Mouse (Mus musculus): ENCODE data around the gene C530008M17Rik.
A peak's percentile ranks its signal among the peaks of the same experiment; 100 is the strongest.

C530008M17Rik gene

DNA sequence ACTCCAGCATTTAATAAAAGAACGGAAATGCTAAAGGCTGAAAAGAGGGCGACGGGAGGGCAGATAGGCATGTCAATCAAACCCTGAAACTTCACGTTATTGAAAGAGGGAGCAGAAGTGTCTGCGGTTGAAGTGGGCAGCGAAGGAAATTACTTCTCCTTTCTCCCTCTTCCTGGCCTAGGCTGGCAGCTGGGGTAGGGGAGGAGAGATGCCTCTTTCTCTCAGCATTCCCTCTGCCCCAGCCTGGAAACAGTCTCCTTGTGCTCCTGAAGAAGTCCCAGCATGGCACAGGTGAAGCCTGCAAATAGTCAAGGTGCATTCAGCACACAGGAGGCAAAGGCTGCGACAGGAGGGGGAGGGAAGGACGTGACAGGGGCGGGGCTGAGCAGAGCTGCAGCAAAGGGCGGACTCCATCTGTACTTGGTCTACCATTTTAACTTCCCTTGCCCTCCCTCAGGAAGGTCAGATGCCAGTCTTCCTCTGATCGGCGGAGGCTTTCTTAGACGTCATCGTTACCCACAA lies 122.8 kb downstream of the C530008M17Rik start:
- Histone ChIP-seq H3K27me3 (ENCODE audit: insufficient read depth, low read length) (peaks cover 12% of the 10 kb centered on the region), H3K4me1 (replicated peaks; ENCODE audit: low read depth, low read length) (peaks cover 14% of the 10 kb centered on the region), H3K36me3 (ENCODE audit: insufficient read depth, low read length) (no peaks in the 10 kb centered on the region), H3K9me3 (ENCODE audit: low read length) (no peaks in the 10 kb centered on the region), H3K4me3 (replicated peaks; ENCODE audit: low read length) (0 out of 2 replicates have a peak overlapping the region, but pooled peaks have one; percentile 4)
- TF ChIP-seq NANOG (IDR thresholded peaks at IDR 0.05; ENCODE audit: borderline replicate concordance, low read length) (no peak), POU5F1 (IDR thresholded peaks at IDR 0.05; ENCODE audit: borderline replicate concordance, low read length) (no peak), CTCF (conservative IDR thresholded peaks at IDR 0.05; ENCODE audit: low read length) (no peak)

DNA sequence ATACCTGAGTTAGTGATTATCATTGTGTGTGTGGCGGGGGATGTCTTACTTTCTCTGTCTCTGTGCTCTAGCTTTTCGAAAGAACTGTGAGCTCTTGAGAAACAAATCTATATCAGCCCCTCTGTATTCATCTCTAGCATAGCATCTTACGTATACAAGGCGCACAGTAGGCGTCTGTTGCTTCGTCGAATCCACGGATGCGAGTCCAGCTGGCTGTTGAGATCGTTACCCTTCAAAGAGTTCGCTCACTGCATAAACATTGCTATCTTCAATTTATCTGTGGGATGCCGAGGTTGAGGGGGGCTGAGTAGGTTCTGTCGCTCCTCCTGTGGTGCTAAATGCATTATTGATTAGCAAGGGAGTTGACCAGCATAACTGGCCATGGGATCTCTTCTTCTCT lies 125.6 kb downstream of the C530008M17Rik start:
- no peak for TF ChIP-seq POU5F1 (IDR thresholded peaks at IDR 0.05; ENCODE audit: borderline replicate concordance, low read length)
- no peak for TF ChIP-seq NANOG (IDR thresholded peaks at IDR 0.05; ENCODE audit: borderline replicate concordance, low read length)
- TF ChIP-seq CTCF (conservative IDR thresholded peaks at IDR 0.05; ENCODE audit: low read length) = no peak
- Histone ChIP-seq H3K9me3 (ENCODE audit: low read length) (no peaks in the 10 kb centered on the region), H3K27me3 (ENCODE audit: insufficient read depth, low read length) (peaks cover 12% of the 10 kb centered on the region), H3K4me3 (replicated peaks; ENCODE audit: low read length) (no peak overlapping the region), H3K36me3 (ENCODE audit: insufficient read depth, low read length) (no peaks in the 10 kb centered on the region), H3K4me1 (replicated peaks; ENCODE audit: low read depth, low read length) (peaks cover 23% of the 10 kb centered on the region)

DNA sequence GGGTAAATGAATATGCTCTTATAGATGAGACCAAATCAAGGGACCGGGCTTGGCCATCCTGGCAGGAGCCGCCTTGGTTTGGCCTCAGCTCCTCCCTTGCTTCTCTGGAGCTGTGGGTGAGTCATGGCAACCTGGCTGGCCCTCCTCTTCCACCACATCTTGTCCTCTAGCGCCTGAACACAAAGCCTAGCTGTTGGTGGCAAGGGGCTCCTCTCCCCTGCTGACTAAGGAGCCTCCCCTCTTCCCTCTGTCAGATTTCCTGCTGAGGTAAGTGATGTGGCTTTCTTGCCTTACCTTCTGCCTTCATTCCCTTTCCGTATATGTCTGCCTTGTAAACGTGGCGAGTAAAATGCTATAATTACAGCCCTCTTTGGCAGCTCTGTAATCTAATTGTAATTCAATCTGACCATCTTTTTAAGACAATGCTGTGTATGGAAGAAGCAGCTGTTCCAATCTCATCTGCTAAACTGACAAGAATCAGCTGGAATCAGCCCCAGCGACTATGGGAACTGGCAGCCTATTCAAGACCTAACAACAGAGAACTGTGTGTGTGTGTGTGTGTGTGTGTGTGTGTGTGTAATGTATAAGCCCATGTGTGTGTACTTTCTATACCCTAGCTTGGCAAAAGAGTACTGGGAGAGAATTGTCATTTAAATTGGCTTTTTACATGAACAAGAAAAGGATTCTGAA lies 126.2 kb downstream of the C530008M17Rik start:
- no peaks in the 10 kb centered on the region for H3K9me3 ChIP-seq (ENCODE audit: low read length)
- no peak overlapping the region for H3K4me3 ChIP-seq (replicated peaks; ENCODE audit: low read length)
- TF ChIP-seq CTCF (conservative IDR thresholded peaks at IDR 0.05; ENCODE audit: low read length) (no peak), POU5F1 (IDR thresholded peaks at IDR 0.05; ENCODE audit: borderline replicate concordance, low read length) (no peak), NANOG (IDR thresholded peaks at IDR 0.05; ENCODE audit: borderline replicate concordance, low read length) (no peak)
- H3K27me3 ChIP-seq (ENCODE audit: insufficient read depth, low read length) = peaks cover 12% of the 10 kb centered on the region
- H3K36me3 ChIP-seq (ENCODE audit: insufficient read depth, low read length) = no peaks in the 10 kb centered on the region
- peaks cover 23% of the 10 kb centered on the region for H3K4me1 ChIP-seq (replicated peaks; ENCODE audit: low read depth, low read length)

DNA sequence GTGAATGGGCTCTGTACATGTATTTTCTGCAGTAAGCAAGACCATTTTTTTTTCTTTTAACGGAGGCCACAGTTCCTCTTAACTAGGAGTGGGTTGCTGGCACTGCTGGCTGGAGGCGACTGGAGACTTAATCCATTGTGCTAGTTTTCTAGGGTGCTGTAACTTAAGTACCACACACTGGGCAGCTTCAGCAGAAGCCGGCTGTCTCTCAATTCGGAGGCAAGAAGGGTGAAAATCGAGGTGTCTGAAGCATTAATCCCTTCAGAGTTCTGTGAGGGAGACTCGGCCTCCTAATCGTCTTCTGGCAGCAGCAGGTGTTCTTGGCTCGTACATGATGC lies 126.8 kb downstream of the C530008M17Rik start:
- peaks cover 12% of the 10 kb centered on the region for H3K27me3 ChIP-seq (ENCODE audit: insufficient read depth, low read length)
- no peak for TF ChIP-seq NANOG (IDR thresholded peaks at IDR 0.05; ENCODE audit: borderline replicate concordance, low read length)
- TF ChIP-seq CTCF (conservative IDR thresholded peaks at IDR 0.05; ENCODE audit: low read length) = no peak
- TF ChIP-seq POU5F1 (IDR thresholded peaks at IDR 0.05; ENCODE audit: borderline replicate concordance, low read length) = no peak
- no peaks in the 10 kb centered on the region for H3K9me3 ChIP-seq (ENCODE audit: low read length)
- H3K36me3 ChIP-seq (ENCODE audit: insufficient read depth, low read length) = no peaks in the 10 kb centered on the region
- H3K4me1 ChIP-seq (replicated peaks; ENCODE audit: low read depth, low read length) = peaks cover 23% of the 10 kb centered on the region
- H3K4me3 ChIP-seq (replicated peaks; ENCODE audit: low read length) = no peak overlapping the region

DNA sequence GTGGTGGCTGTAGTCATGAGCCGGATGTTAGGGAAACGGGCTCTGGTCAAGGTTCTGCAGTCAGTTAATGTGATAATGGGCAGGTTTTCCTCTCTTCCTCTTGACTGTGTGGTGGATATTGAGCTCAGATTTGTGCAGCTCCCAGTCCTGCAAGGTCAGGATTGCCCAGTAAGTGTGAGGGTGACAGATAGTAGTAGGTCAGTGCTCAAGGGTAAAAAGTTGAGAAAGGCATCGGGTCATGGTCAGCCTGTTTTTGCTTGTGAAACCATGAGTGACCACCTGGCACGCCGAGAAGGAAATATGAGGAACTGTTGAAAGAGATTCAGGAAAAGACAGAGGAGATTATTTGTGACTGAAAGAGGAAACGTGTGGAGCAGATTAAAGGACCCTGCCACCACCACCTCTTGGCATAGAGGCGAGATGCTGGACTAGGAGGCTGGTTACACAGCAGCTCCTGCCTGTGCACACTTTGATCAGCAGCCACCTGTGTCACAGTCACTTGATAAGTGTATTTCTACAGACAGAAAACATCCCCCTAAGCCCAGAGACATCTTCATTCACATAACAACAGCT lies 127.9 kb downstream of the C530008M17Rik start:
- Histone ChIP-seq H3K9me3 (ENCODE audit: low read length) (no peaks in the 10 kb centered on the region), H3K4me3 (replicated peaks; ENCODE audit: low read length) (no peak overlapping the region), H3K27me3 (ENCODE audit: insufficient read depth, low read length) (peaks cover 12% of the 10 kb centered on the region), H3K4me1 (replicated peaks; ENCODE audit: low read depth, low read length) (peaks cover 17% of the 10 kb centered on the region), H3K36me3 (ENCODE audit: insufficient read depth, low read length) (no peaks in the 10 kb centered on the region)
- TF ChIP-seq NANOG (IDR thresholded peaks at IDR 0.05; ENCODE audit: borderline replicate concordance, low read length) (no peak), POU5F1 (IDR thresholded peaks at IDR 0.05; ENCODE audit: borderline replicate concordance, low read length) (no peak), CTCF (conservative IDR thresholded peaks at IDR 0.05; ENCODE audit: low read length) (no peak)

DNA sequence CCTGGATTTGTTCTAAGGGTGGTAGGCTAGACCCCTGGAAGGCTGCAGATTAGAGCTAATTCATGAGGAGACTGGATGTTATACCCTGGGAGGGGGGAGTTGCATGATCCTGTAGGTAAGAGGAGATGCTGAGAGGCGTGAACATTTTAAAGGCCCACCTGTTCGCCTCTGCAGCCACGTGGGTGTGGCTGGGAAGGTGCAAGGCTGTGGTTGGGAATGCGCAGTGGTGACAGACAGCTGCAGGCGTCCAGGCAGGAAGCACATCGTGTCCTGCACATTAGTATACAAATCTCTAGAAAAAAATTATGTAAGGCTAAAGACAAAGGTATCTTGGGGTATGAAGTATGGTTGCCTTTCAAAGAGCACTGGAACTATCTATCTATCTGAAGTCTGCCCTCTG lies 128.7 kb downstream of the C530008M17Rik start:
- TF ChIP-seq NANOG (IDR thresholded peaks at IDR 0.05; ENCODE audit: borderline replicate concordance, low read length) (no peak), CTCF (conservative IDR thresholded peaks at IDR 0.05; ENCODE audit: low read length) (no peak), POU5F1 (IDR thresholded peaks at IDR 0.05; ENCODE audit: borderline replicate concordance, low read length) (no peak)
- H3K9me3 ChIP-seq (ENCODE audit: low read length) = no peaks in the 10 kb centered on the region
- no peak overlapping the region for H3K4me3 ChIP-seq (replicated peaks; ENCODE audit: low read length)
- peaks cover 9% of the 10 kb centered on the region for H3K4me1 ChIP-seq (replicated peaks; ENCODE audit: low read depth, low read length)
- H3K27me3 ChIP-seq (ENCODE audit: insufficient read depth, low read length) = peaks cover 12% of the 10 kb centered on the region
- no peaks in the 10 kb centered on the region for H3K36me3 ChIP-seq (ENCODE audit: insufficient read depth, low read length)

DNA sequence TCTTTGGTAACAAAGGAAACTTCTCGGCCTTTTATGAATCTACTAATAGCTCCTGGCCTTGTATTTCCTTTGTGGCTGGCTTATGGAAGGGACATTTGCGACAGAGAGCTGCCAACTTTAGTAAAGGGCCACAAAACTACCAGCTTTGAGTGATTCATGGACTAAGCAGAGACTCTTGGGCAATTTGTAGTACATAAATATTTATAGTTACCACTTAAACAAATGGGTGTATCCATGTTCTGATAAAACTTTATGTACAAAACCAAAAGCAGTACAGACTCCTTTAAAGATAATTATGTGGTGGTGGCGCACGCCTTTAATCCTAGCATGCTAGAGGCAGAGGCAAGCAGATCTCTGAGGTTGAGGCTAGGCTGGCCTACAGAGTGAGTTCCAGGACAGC lies 133.6 kb downstream of the C530008M17Rik start:
- no peaks in the 10 kb centered on the region for H3K36me3 ChIP-seq (ENCODE audit: insufficient read depth, low read length)
- no peaks in the 10 kb centered on the region; the same call in 1 of the 2 replicates for H3K27me3 ChIP-seq (ENCODE audit: insufficient read depth, low read length)
- no peak for TF ChIP-seq CTCF (conservative IDR thresholded peaks at IDR 0.05; ENCODE audit: low read length)
- no peak for TF ChIP-seq POU5F1 (IDR thresholded peaks at IDR 0.05; ENCODE audit: borderline replicate concordance, low read length)
- no peak for TF ChIP-seq NANOG (IDR thresholded peaks at IDR 0.05; ENCODE audit: borderline replicate concordance, low read length)
- H3K4me1 ChIP-seq (replicated peaks; ENCODE audit: low read depth, low read length) = peaks cover 3% of the 10 kb centered on the region; the same call in 1 of the 2 replicates
- no peak overlapping the region for H3K4me3 ChIP-seq (replicated peaks; ENCODE audit: low read length)
- no peaks in the 10 kb centered on the region for H3K9me3 ChIP-seq (ENCODE audit: low read length)

DNA sequence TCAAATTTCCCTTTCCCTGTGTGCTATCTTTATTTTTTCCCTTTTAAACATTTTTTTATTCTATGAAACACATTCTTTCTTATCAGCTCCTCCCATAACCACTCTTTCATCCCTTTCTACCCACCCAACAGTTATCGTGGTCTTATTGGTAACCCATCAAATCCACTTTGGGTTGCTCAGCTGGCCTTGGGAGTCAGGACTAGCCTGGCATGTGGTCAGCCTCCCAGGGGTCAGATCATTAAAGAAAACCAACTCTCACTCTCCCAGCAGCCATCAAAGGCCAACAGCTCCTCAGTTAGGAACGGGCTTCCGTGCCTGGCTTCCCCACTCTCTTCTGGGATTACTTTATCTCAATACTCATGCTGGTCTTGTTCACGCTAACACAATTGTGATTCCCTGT lies 135.0 kb downstream of the C530008M17Rik start:
- H3K9me3 ChIP-seq (ENCODE audit: low read length) = no peaks in the 10 kb centered on the region
- H3K4me1 ChIP-seq (replicated peaks; ENCODE audit: low read depth, low read length) = no peaks in the 10 kb centered on the region
- H3K4me3 ChIP-seq (replicated peaks; ENCODE audit: low read length) = no peak overlapping the region
- TF ChIP-seq NANOG (IDR thresholded peaks at IDR 0.05; ENCODE audit: borderline replicate concordance, low read length) (no peak), CTCF (conservative IDR thresholded peaks at IDR 0.05; ENCODE audit: low read length) (no peak), POU5F1 (IDR thresholded peaks at IDR 0.05; ENCODE audit: borderline replicate concordance, low read length) (no peak)
- no peaks in the 10 kb centered on the region for H3K36me3 ChIP-seq (ENCODE audit: insufficient read depth, low read length)
- no peaks in the 10 kb centered on the region; the same call in 1 of the 2 replicates for H3K27me3 ChIP-seq (ENCODE audit: insufficient read depth, low read length)

Data from E14TG2a.4 (cell line).